Mouse (Mus musculus): ENCODE results near the gene Lrtm1.

- no peak for TF ChIP-seq TAL1 (IDR thresholded peaks at IDR 0.05; ENCODE audit: low read length)
- TF ChIP-seq GATA1 (IDR thresholded peaks at IDR 0.05; ENCODE audit: low read length): no peak
Measured at GRCm38 (mm10) chr14:28988211-28988900, 29.7 kb upstream of the Lrtm1 start.

Measured in erythroblast, embryonic 14.5 days (primary cell).